Mouse (Mus musculus) left cerebral cortex, adult 9 months (tissue): ENCODE measurements around the gene Ccdc74a.

ENCODE experiments used
- DNase-seq, 2 experiments: peaks; one replicate each; pipeline ENCODE4 v3.0.0; 2022; ENCODE audit warnings: low spot score in 2 of 2

Ccdc74a gene

GRCm38 (mm10) chr16:17641301-17641700 is 5.0 kb upstream of the Ccdc74a start:
- no peak for DNase-seq

DNA sequence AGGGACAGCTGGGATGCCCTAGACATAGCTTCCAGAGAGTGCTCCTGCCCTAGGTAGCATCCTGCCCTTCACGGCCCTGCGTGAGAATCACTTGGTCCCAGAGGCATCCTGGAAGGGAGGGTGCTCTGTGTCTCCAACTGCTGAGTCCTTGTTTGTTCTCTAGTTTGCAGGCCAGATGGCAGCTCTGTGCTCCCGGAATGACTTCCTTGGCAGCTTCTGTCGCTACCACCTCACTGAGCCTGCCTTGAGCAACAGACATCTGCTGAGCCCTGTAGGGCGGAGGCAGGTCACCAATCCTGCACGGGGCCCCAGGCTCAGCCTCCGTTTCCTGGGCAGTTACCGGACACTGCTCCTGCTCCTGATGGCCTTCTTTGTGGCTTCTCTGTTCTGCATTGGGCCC is 4.0 kb upstream of the Ccdc74a start:
- DNase-seq: no peak

DNA sequence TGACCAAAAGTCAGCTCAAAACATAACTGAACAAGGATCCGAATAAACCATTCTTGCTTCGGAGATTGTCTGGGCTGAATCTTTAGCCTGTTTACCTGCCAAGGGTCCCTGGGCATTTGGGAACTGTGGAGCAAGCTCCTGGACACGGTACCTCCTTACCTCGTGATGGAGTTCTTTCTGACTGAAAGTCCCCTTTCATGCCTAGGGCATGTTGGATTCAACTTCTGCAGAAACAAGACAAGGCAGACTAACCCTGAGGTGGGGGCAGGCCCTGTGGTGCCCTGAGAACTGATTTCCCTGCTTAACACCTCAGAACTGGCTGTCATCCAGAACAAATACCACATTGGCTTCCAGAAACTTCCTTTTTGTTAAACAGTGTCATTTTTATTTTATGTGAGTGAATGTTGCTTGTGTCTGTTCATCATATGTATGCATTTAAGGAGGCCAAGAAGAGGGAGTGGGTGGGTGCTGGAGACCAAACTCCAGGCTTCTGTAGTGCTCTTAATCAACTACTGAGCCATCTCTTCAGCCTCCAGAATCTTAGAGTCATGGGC is 2.8 kb upstream of the Ccdc74a start:
- no peak for DNase-seq

GRCm38 (mm10) chr16:17647156-17647555 is 886 bp downstream of the Ccdc74a start:
- no peak for DNase-seq

GRCm38 (mm10) chr16:17647566-17648340 is 1.5 kb downstream of the Ccdc74a start:
- no peak for DNase-seq

DNA sequence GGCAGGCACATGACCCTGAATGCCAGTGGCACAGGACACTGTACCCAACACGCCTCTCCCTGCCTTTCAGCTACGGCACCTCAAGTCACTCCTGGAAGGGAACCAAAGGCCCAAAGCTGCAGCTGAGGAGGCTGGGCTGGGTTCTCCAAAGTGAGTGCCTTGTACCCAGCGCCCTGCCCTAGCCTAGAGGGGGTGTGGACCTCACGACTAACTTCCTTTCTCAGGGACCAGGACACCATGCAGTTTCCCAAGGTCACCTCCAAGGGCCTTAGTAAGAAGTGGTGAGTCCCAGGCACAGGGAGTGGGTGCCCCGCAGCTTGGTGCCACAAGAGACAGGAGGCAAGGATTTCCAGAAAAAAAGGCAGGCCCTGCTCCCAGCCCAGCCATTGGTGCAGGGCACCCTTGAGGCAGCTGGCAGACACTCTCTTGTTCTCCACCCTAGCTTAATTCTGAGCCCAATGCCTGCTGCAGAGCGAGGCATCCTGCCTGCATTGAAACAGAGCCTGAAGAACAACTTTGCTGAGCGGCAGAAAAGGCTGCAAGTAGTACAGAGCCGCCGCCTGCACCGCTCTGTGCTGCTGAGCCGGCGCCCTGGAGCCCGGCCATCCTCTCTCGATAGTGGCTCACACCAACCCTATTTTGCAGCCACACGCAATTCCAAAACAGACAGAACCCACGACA is 3.8 kb downstream of the Ccdc74a start:
- DNase-seq: peak in 1 of 2 experiments; percentile 44

- DNase-seq: no peak
These were observed 4.4 kb downstream of the Ccdc74a start for GRCm38 (mm10) chr16:17650711-17651110.

GRCm38 (mm10) chr16:17652607-17653006 is 6.3 kb downstream of the Ccdc74a start:
- DNase-seq: no peak

- no peak for DNase-seq
These were observed 7.3 kb downstream of the Ccdc74a start for GRCm38 (mm10) chr16:17653601-17654000.

- no peak for DNase-seq
These were observed 8.0 kb downstream of the Ccdc74a start for GRCm38 (mm10) chr16:17654188-17654795.

DNA sequence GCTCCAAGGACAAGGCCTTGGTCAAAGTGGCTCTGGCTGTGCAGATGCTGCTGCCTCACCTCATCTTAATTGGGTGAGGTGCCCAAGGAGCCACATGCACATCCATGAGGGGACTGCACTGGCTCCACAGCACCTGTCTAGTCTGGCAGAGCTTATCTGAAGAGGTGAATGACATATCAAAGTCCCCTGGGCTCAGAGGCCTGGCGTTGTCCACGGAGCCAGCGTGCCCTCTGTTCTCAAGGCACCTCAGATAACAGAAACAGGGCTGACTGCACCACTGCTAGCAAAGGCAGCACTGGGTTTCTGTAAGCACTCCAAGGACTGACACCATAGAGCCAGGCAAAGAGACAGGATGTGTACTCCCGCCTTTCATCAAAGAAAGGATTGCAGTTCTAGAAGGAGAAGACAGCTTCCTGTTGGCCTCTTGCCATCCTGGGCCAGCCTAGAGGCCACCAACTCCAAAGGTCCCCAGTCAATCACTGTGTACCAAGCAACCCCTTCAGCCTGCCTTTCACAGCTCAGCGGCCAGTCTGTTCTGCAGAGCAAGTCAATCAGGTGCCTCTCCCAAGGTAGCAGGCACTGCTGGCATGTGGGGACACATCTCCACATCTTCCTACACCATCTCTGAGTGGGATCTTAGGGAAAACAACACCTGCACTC is 10.1 kb downstream of the Ccdc74a start:
- no peak for DNase-seq

DNA sequence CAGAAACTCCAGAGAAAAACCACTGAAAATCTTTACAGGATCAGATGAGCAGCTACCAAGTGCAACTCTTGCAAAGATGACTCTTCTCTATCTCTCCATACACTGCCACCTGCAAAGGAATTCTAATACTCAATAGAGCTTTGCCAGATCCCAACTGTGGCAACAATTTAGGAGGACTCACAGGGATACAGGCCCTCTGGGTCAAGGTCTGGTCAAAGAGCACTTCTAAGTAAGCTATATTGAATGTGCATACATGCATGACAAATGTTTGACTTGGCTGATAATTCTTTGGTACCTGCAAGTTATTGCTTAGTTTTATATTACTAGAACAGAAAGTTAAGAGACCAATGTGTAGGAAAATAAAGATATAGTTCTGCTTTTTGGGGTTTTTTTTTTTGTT is 19.3 kb downstream of the Ccdc74a start:
- no peak for DNase-seq

DNA sequence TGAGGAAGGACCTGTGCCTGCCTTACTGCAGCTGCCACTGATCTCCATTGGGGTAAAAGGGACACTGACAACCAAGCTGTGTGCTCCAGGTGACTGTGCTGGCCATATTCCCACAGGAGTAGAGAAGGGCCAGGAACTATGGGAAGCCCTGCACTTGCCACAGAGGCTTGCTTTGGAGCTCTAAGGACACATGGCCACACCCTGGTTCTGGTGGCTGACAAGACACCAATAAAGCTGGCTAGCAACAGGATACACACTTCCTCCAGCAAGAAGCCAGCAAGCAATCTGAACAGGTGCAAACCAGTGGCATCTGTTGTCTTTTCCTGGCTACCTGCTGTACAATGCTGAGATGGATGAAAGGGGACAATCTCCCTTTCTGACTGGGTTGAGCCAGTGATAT is 23.6 kb downstream of the Ccdc74a start:
- DNase-seq: no peak

GRCm38 (mm10) chr16:17694860-17695259 is 48.6 kb downstream of the Ccdc74a start:
- DNase-seq: no peak
